Mouse (Mus musculus): ENCODE data around the gene Tnik.

- TF ChIP-seq CTCF (IDR thresholded peaks at IDR 0.05; ENCODE audit: control insufficient read depth, insufficient read depth, insufficient read length) (no peak), FOSL1 (IDR thresholded peaks at IDR 0.05; ENCODE audit: insufficient read depth, low read length, poor library complexity, severe bottlenecking) (no peak)
Measured at GRCm38 (mm10) chr3:28561408-28561807, 298.4 kb downstream of the Tnik start.

Data from C2C12 (cell line).